Mouse (Mus musculus) urinary bladder, adult 18-20 months (tissue): ENCODE data around the gene Nuak1.

Source experiments
- DNase-seq, 2 experiments: peaks; one replicate each; pipeline ENCODE4 v3.0.0; 2022; ENCODE audit warnings: low spot score in 2 of 2, mixed read lengths in 2 of 2

The Nuak1 gene

GRCm38 (mm10) chr10:84411122-84412105, 29.0 kb downstream of the Nuak1 start:
- DNase-seq, result no peak

GRCm38 (mm10) chr10:84408965-84409660, 31.3 kb downstream of the Nuak1 start:
- no peak for DNase-seq

- no peak for DNase-seq
These were observed 35.1 kb downstream of the Nuak1 start for GRCm38 (mm10) chr10:84405135-84405776.

- no peak for DNase-seq
These were observed 38.5 kb downstream of the Nuak1 start for GRCm38 (mm10) chr10:84401907-84402371.

- no peak for DNase-seq
These were observed 39.2 kb downstream of the Nuak1 start for GRCm38 (mm10) chr10:84401189-84401588.

GRCm38 (mm10) chr10:84400037-84400681, 40.2 kb downstream of the Nuak1 start:
- no peak for DNase-seq

GRCm38 (mm10) chr10:84397276-84397675, 43.1 kb downstream of the Nuak1 start:
- no peak for DNase-seq

GRCm38 (mm10) chr10:84395885-84396659, 44.3 kb downstream of the Nuak1 start:
- DNase-seq, result no peak

- DNase-seq, result no peak
These were observed 45.1 kb downstream of the Nuak1 start for GRCm38 (mm10) chr10:84395259-84395658.

- no peak for DNase-seq
These were observed 46.5 kb downstream of the Nuak1 start for GRCm38 (mm10) chr10:84393881-84394280.

- no peak for DNase-seq
These were observed 47.0 kb downstream of the Nuak1 start for GRCm38 (mm10) chr10:84393405-84393804.

GRCm38 (mm10) chr10:84392723-84393081, 47.7 kb downstream of the Nuak1 start:
- no peak for DNase-seq

- DNase-seq, result no peak
These were observed 48.2 kb downstream of the Nuak1 start for GRCm38 (mm10) chr10:84392027-84392722.

- no peak for DNase-seq
These were observed 50.7 kb downstream of the Nuak1 start for GRCm38 (mm10) chr10:84389707-84390106.

- DNase-seq, result no peak
These were observed 51.8 kb downstream of the Nuak1 start for GRCm38 (mm10) chr10:84388357-84389141.

GRCm38 (mm10) chr10:84387338-84387737, 53.1 kb downstream of the Nuak1 start:
- no peak for DNase-seq

- no peak for DNase-seq
These were observed 53.7 kb downstream of the Nuak1 start for GRCm38 (mm10) chr10:84386625-84387242.

GRCm38 (mm10) chr10:84386214-84386613, 54.2 kb downstream of the Nuak1 start:
- DNase-seq, result no peak

- no peak for DNase-seq
These were observed 55.6 kb downstream of the Nuak1 start for GRCm38 (mm10) chr10:84384761-84385160.
